Mouse (Mus musculus) spleen, adult 2 months (tissue): ENCODE measurements around the gene Tmbim4.

Experiments used
- CTCF ChIP-seq: fragments of 200-500 bp; IDR thresholded peaks from 2 replicates; pipeline ENCODE4 v1.5.1; 2011; ENCODE audit warnings: mild to moderate bottlenecking, inconsistent platforms; ENCODE audit not compliant: insufficient read depth, insufficient read length, insufficient replicate concordance; ENCODE audit errors: extremely low read depth
- POLR2A ChIP-seq: fragments of 200-500 bp; IDR thresholded peaks from 2 replicates; pipeline ENCODE4 v1.6.1; 2011; ENCODE audit warnings: low read depth, low read length, inconsistent platforms

DNA sequence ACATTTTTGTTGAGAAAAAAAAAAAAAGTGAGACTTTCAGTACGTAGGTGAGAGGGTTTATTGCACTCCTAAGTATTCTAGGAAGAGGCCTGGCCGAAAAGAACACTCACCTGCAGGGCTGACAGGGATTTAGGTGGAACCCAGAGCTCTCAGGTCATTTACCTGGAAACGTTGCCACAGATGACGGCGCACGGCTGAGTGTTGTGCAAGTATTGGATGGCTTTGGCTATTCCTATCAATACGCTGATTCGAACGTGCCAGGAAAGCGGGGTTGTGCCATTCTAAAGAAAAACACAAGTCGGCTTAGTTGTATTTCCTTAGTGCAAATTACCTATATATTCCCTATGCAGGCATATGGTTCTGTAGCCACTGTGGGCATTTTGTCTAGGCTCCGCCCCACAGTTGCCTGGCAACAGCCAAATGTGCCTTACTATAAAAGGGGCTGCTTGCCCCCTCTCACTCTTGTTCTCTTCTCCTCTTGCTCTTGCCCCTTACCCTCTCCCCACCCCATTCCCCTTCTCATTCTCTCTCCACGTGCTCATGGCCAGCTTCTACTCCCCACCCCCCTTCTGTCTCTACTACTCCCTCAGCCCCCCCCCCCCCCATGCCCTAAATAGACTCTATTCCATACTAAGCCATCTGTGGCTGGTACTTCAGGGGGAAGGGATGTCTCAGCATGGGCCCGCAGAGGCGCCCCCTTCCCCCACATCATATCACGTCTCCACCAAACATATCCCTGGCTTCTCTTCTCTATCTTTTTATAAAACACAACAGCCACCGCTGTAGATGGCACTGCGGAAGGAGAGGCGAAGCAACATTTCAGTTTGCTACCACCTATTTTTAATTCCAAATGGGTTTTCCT is 36.2 kb upstream of the Tmbim4 start:
- TF ChIP-seq CTCF (no peak), POLR2A (no peak)
